Mouse (Mus musculus) embryonic fibroblast, embryonic 13.5 days (primary cell): ENCODE results near the gene Plekhg5. TPM values are rescaled to one million over a fixed set of nuclear protein-coding genes. Genes with fewer than 3 reads are reported as not detected.

ENCODE experiments used
- H3K27ac ChIP-seq: 2 replicates; pipeline ENCODE4 v1.5.1; 2012; ENCODE audit warnings: low read length, control low read depth, inconsistent platforms; ENCODE audit not compliant: insufficient read depth
- H3K4me1 ChIP-seq: 2 replicates; pipeline ENCODE4 v1.6.1; 2011; ENCODE audit warnings: low read length; ENCODE audit not compliant: control insufficient read depth, insufficient read depth
- H3K4me3 ChIP-seq: 2 replicates; pipeline ENCODE4 v1.5.1; 2011; ENCODE audit warnings: mild to moderate bottlenecking, control low read depth, low read length; ENCODE audit not compliant: insufficient read depth
- CTCF ChIP-seq: IDR thresholded peaks from 2 replicates; pipeline ENCODE4 v1.5.1; 2011; ENCODE audit warnings: mild to moderate bottlenecking, control low read depth, low read length, moderate library complexity, borderline replicate concordance; ENCODE audit not compliant: insufficient read depth
- POLR2A ChIP-seq: IDR thresholded peaks from 2 replicates; pipeline ENCODE4 v1.6.1; 2011; ENCODE audit warnings: low read depth, mild to moderate bottlenecking, control low read depth, low read length, moderate library complexity
- polyA plus RNA-seq: library from polyadenylated mRNA; stranded (reverse); fragments of >200 nt; gene quantifications from 2 replicates; pipeline ENCODE4 v1.2.4, GENCODE M21; 2011; ENCODE audit warnings: low read depth; ENCODE audit not compliant: missing spikeins, insufficient read length

The Plekhg5 gene
- polyA plus RNA-seq, 1 experiment, result 8.8 TPM

DNA sequence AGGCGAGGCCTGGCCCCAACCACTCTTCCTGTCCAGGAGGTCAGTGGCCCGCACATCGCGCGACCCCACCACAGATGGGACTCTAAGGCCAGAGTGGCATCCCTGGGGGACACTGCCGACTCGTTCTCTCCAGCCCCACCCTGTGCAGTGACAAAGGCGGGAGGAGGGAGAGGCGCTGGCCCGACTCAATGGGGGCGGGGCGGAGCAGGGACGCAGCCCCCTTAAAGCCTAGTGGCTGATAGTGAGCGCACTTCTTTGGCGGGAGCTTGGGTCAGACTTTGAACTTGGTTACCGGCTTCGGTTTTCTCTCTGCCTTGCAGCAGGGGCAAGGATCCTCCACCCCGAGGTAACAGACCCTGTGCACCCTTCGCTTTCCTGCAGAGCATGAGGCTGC lies 87.0 kb downstream of the Plekhg5 start:
- Histone ChIP-seq H3K4me1 (no peaks in the 10 kb centered on the region), H3K4me3 (no peak overlapping the region), H3K27ac (no peak overlapping the region)
- TF ChIP-seq CTCF (no peak), POLR2A (no peak)

DNA sequence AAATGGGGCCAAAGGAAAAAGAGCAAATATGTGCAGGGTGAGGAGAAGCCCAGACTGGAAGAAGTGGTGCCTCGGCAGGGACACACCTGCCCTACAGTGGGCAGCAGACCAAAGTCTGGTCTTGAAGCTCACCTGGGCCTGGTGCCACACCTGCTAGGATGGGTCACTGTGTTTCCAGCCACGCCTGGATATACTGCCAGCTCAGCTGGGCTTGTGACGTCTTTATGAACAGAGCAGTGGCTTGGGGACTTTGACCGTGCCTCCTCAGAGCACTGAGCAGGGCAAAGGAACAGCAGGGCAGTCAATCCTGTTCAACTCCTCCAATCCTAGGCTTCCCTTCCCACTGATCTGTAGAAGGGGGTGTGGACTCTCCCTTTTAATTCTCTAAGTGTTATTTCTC lies 88.5 kb downstream of the Plekhg5 start:
- H3K27ac ChIP-seq, result no peak overlapping the region
- no peak overlapping the region for H3K4me3 ChIP-seq
- TF ChIP-seq POLR2A (no peak), CTCF (no peak)
- no peaks in the 10 kb centered on the region for H3K4me1 ChIP-seq

DNA sequence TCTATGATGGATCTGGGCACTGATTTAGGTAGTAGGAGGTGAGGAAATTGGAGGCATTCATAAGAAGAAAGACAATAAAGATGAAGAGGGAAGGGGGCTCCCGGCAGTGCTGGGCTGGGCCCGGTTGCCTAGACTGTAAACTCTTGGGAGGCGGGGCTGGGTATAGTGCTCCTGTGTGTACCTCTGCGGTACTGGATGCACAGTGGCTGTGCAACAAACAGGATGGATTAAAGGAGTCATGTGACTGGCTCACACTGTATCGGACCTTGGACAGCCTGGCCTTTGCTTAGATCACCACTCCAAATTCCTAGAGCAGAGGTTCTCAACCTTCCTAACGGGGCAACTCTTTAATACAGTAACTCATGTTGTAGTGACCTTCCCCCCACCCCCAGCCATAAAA lies 89.3 kb downstream of the Plekhg5 start:
- TF ChIP-seq POLR2A (no peak), CTCF (no peak)
- Histone ChIP-seq H3K4me3 (no peak overlapping the region), H3K27ac (no peak overlapping the region), H3K4me1 (no peaks in the 10 kb centered on the region)

GRCm38 (mm10) chr4:152162748-152163147 lies 90.5 kb downstream of the Plekhg5 start:
- no peak overlapping the region for H3K27ac ChIP-seq
- H3K4me3 ChIP-seq, result no peak overlapping the region
- H3K4me1 ChIP-seq, result no peaks in the 10 kb centered on the region
- TF ChIP-seq CTCF, result no peak

Other genes with a start within 250 kb of the Plekhg5 start
- 46.5 and 53.4 TPM in 2 replicates for gene Camta1, start 210.6 kb upstream of the Plekhg5 start, polyA plus RNA-seq
- gene Dnajc11, start 138.8 kb upstream of the Plekhg5 start, polyA plus RNA-seq, result 45.2 and 47.8 TPM in 2 replicates
- gene Thap3, start 83.5 kb upstream of the Plekhg5 start, polyA plus RNA-seq, result 7.4 and 10.8 TPM in 2 replicates
- 21.0 and 23.2 TPM in 2 replicates for gene Phf13, start 76.2 kb upstream of the Plekhg5 start, polyA plus RNA-seq
- gene Klhl21, start 63.7 kb upstream of the Plekhg5 start, polyA plus RNA-seq, result 10.7 and 13.0 TPM in 2 replicates
- gene Zbtb48, start 44.8 kb upstream of the Plekhg5 start, polyA plus RNA-seq, result 5.7 and 7.5 TPM in 2 replicates
- gene Tas1r1, start 33.9 kb upstream of the Plekhg5 start, polyA plus RNA-seq, result not detected in 2 replicates
- 29.2 and 32.2 TPM in 2 replicates for gene Nol9, start 33.2 kb upstream of the Plekhg5 start, polyA plus RNA-seq
- gene Tnfrsf25, start 43.4 kb downstream of the Plekhg5 start, polyA plus RNA-seq, result 1.9 TPM in 1 of 2 replicates, not detected in the other
- gene Espn, start 79.9 kb downstream of the Plekhg5 start, polyA plus RNA-seq, result 0.56 and 0.68 TPM in 2 replicates
- gene Hes2, start 86.4 kb downstream of the Plekhg5 start, polyA plus RNA-seq, result not detected in 2 replicates
- 79.9 and 108 TPM in 2 replicates for gene Acot7, start 105.6 kb downstream of the Plekhg5 start, polyA plus RNA-seq
- 58.7 and 79.1 TPM in 2 replicates for gene Gpr153, start 201.7 kb downstream of the Plekhg5 start, polyA plus RNA-seq
- not detected in 2 replicates for gene Hes3, start 219.2 kb downstream of the Plekhg5 start, polyA plus RNA-seq
- gene Icmt, start 224.7 kb downstream of the Plekhg5 start, polyA plus RNA-seq, result 34.2 and 42.7 TPM in 2 replicates
- 0.81 and 1.5 TPM in 2 replicates for gene Rnf207, start 246.5 kb downstream of the Plekhg5 start, polyA plus RNA-seq